Mouse (Mus musculus): ENCODE measurements around the gene Rnf38. TPM values are rescaled to one million over a fixed set of nuclear protein-coding genes. Genes with fewer than 3 reads are reported as not detected.

Gene Rnf38
- total and polyA plus RNA-seq, 3 experiments, result 6.8 to 22.8 TPM; not detected in 1

DNA sequence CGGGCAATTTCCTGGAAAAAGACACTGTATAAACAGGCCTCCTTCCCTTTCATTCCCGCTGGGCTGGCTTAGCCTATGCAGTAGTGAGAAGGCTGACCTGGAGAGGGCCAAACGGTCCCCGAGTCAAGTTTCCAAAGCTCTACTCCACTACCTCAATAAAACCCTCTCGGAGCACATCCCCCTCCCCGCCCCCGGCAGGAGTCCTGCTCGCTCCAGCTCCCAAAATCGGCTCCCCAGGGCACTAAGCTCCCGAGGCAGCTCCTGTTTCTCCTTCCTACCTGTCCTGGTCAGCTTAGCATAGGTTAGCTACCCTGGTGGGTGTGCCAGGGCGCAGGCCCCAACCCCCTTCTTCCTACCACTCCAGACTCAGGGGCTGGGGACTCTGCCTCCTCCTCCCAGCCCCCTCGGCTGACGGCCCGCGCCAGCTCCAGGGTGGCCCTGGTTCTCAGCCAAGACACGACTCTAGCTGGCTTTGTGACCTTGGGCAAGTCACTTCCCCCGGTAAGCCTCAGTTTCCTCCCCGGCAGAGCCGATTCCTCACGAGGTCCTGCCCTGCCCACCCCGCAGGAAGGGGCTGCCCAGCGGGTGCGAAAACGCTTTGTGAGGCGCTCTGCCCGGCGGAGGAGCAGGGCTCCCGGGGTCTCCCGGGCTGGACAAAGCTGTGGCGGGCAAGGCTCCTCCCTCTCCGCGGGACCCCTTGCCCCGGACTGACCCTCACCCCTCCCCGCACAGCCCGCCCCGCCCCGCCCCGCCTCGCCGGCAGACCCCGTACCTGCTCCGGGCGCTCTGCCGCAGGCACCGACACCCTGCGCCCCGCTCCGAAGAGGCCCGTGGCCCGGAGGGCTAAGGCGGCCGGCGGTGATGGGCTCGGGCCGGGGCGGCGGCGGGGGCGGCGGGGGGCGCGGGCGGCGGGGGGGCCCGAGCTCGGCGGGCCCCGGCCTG lies 547 bp downstream of the Rnf38 start:
- Histone ChIP-seq H3K36me3 (ENCODE audit: control insufficient read depth in 1 of 2, insufficient read depth in 2 of 2, low read length in 2 of 2) (peaks cover 0 to 8% of the 10 kb centered on the region in 2 experiments; a peak in 2 of 4 replicates), H3K4me1 (ENCODE audit: control insufficient read depth in 1 of 2, insufficient read depth in 2 of 2, low read length in 2 of 2) (peaks cover 8 to 17% of the 10 kb centered on the region in 2 experiments), H3K27ac (ENCODE audit: control insufficient read depth, low read depth, low read length) (peak overlapping the region; percentile 4; the same call in 1 of the 2 replicates), H3K9me3 (replicated peaks; ENCODE audit: insufficient read depth, low read length) (no peaks in the 10 kb centered on the region), H3K9ac (ENCODE audit: control insufficient read depth, low read depth, low read length, poor library complexity, severe bottlenecking) (peak overlapping the region; percentile 61), H3K27me3 (ENCODE audit: control insufficient read depth in 1 of 2, insufficient read depth in 2 of 2, low read length in 2 of 2) (no peaks in the 10 kb centered on the region), H3K79me2 (ENCODE audit: control insufficient read depth, insufficient read depth, low read length, poor library complexity) (peaks cover 3% of the 10 kb centered on the region; the same call in 1 of the 2 replicates), H3K4me3 (ENCODE audit: control insufficient read depth in 1 of 2, insufficient read depth in 1 of 2, low read depth in 2 of 2, low read length in 2 of 2) (peak overlapping the region; percentile 61 to 76)
- peak; percentile 63 for DNase-seq (ENCODE audit: low read depth, low spot score)
- no peak for TF ChIP-seq MYB (IDR thresholded peaks at IDR 0.05; ENCODE audit: low read depth, low read length)
- TF ChIP-seq MAZ (IDR thresholded peaks at IDR 0.05; ENCODE audit: low read depth, low read length), result peak; percentile 25; the same call in 1 of the 2 replicates
- TF ChIP-seq UBTF (IDR thresholded peaks at IDR 0.05; ENCODE audit: borderline replicate concordance, insufficient read depth, low read depth, low read length), result 0 out of 2 replicates have a peak, but pooled peaks have one; percentile 33
- TF ChIP-seq HCFC1 (IDR thresholded peaks at IDR 0.05; ENCODE audit: low read depth, low read length), result no peak
- TF ChIP-seq BHLHE40 (IDR thresholded peaks at IDR 0.05; ENCODE audit: borderline replicate concordance, low read depth, low read length), result no peak
- 0 out of 2 replicates have a peak, but pooled peaks have one; percentile 13 for TF ChIP-seq SIN3A (IDR thresholded peaks at IDR 0.05; ENCODE audit: low read length)
- TF ChIP-seq JUND (IDR thresholded peaks at IDR 0.05; ENCODE audit: low read depth, low read length), result no peak
- TF ChIP-seq MXI1 (IDR thresholded peaks at IDR 0.05; ENCODE audit: low read depth, low read length), result 0 out of 2 replicates have a peak, but pooled peaks have one; percentile 25
- TF ChIP-seq POLR2A (IDR thresholded peaks at IDR 0.05; ENCODE audit: control insufficient read depth in 1 of 2, insufficient read depth in 1 of 2, low read depth in 1 of 2, low read length in 2 of 2, poor library complexity in 1 of 2), result no peak

DNA sequence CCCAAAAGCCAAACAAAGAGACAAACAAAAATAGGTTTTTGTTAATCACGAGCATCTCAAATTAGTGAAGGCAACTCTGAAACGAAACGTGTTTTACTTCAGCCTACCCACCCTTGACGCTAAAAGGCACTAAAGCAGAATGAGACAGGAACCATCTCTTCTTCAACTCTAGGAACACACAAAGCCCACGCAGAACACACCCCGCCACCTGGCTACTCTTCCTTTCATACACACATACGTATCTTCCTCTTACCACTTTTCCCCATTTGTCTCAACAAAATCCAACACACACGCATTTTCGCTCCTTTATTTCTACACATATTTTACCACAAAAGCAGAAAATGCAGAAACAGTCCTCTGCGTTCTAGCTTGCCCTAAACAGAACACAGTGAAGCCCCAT lies 8.5 kb downstream of the Rnf38 start:
- Histone ChIP-seq H3K79me2 (ENCODE audit: control insufficient read depth, insufficient read depth, low read length, poor library complexity) (no peaks in the 10 kb centered on the region), H3K9me3 (replicated peaks; ENCODE audit: insufficient read depth, low read length) (no peaks in the 10 kb centered on the region), H3K36me3 (ENCODE audit: control insufficient read depth in 1 of 2, insufficient read depth in 2 of 2, low read length in 2 of 2) (no peaks in the 10 kb centered on the region), H3K27ac (ENCODE audit: control insufficient read depth, low read depth, low read length) (no peak overlapping the region), H3K4me1 (ENCODE audit: control insufficient read depth in 1 of 2, insufficient read depth in 2 of 2, low read length in 2 of 2) (no peaks in the 10 kb centered on the region), H3K4me3 (ENCODE audit: control insufficient read depth in 1 of 2, insufficient read depth in 1 of 2, low read depth in 2 of 2, low read length in 2 of 2) (no peak overlapping the region), H3K9ac (ENCODE audit: control insufficient read depth, low read depth, low read length, poor library complexity, severe bottlenecking) (no peak overlapping the region), H3K27me3 (ENCODE audit: control insufficient read depth in 1 of 2, insufficient read depth in 2 of 2, low read length in 2 of 2) (no peaks in the 10 kb centered on the region)
- TF ChIP-seq RCOR1 (IDR thresholded peaks at IDR 0.05; ENCODE audit: low read depth, low read length) (no peak), KAT2A (conservative IDR thresholded peaks at IDR 0.05; ENCODE audit: low read depth, low read length) (no peak), CHD1 (IDR thresholded peaks at IDR 0.05; ENCODE audit: low read depth, low read length) (no peak), MYB (IDR thresholded peaks at IDR 0.05; ENCODE audit: low read depth, low read length) (no peak), E2F4 (IDR thresholded peaks at IDR 0.05; ENCODE audit: borderline replicate concordance, low read depth, low read length) (no peak)
- no peak for DNase-seq (ENCODE audit: low read depth, low spot score)

Data from MEL (cell line).